Mouse (Mus musculus): Measurements from ENCODE around the gene Wdr76. TPM values are rescaled to one million over a fixed set of nuclear protein-coding genes. Genes with fewer than 3 reads are reported as not detected.
"Not testable (repeated sequence)": the region's sequence is repeated elsewhere in the genome, so short reads cannot be mapped to it uniquely, and the experiment has no call there.

Gene Wdr76
- polyA plus RNA-seq, 1 experiment = 2.4 TPM

DNA sequence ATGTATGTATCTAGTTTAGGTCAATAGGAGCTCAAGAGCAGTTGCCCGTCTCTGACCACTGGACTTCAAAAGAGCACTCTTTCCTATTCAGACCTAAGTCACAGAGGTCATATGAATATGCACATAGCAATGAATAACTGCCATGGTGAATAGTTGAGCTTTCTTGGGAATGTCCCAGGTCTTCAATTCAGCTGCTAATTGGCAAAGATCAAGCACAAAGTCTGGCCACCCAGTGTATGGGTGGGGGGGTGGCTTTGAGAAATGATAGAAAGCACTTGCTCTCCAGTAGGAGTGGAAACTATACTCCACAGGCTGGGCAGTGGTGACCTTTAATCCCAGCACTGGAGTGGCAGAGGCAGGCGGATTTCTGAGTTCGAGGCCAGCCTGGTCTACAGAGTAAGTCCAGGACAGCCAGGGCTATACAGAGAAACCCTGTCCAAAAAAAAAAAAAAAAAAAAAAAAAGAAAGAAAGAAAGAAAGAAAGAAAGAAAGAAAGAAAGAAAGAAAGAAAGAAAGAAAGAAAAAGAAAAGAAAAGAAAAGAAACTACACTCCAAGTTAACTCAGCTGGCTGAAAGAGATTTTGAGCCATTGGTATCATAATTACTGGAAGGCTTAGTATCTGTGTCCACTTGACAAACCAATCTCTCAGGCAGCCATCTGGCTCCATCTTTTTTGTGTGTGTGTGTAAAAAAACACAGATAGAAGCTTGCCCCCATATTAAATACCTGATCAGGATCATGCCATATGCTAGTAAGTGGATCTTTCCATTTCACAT is 28.8 kb upstream of the Wdr76 start:
- Histone ChIP-seq H3ac (ENCODE audit: control insufficient read depth, insufficient read length) (no peak overlapping the region), H3K4me3 (no peak overlapping the region), H3K4me2 (ENCODE audit: low read depth) (no peak overlapping the region), H3K36me3 (ENCODE audit: control insufficient read depth, insufficient read depth) (no peaks in the 10 kb centered on the region), H3K79me2 (ENCODE audit: control insufficient read depth, insufficient read depth) (peaks cover 6% of the 10 kb centered on the region), H3K27me3 (ENCODE audit: control insufficient read depth, insufficient read depth, insufficient read length) (no peaks in the 10 kb centered on the region)
- no peak for TF ChIP-seq MAX (IDR thresholded peaks at IDR 0.05; ENCODE audit: low read depth)
- TF ChIP-seq REST (IDR thresholded peaks at IDR 0.05; ENCODE audit: insufficient read depth, insufficient read length) = no peak
- TF ChIP-seq POLR2A (IDR thresholded peaks at IDR 0.05; ENCODE audit: insufficient read length, low read depth) = no peak
- TF ChIP-seq USF1 (IDR thresholded peaks at IDR 0.05; ENCODE audit: low read depth) = no peak
- TF ChIP-seq SRF (IDR thresholded peaks at IDR 0.05; ENCODE audit: control insufficient read depth, insufficient read length, low read depth) = no peak
- TF ChIP-seq MYOD1 (IDR thresholded peaks at IDR 0.05; ENCODE audit: control insufficient read depth in 1 of 3, insufficient read length in 2 of 3, low read depth in 2 of 3) = no peak
- TF ChIP-seq TCF3 (IDR thresholded peaks at IDR 0.05; ENCODE audit: insufficient read length, low read depth) = no peak

- no peak overlapping the region for H3K4me2 ChIP-seq (ENCODE audit: low read depth)
- H3K27me3 ChIP-seq (ENCODE audit: control insufficient read depth, insufficient read depth, insufficient read length) = peaks cover 7% of the 10 kb centered on the region
- H3K79me2 ChIP-seq (ENCODE audit: control insufficient read depth, insufficient read depth) = no peaks in the 10 kb centered on the region
- H3K4me3 ChIP-seq = no peak overlapping the region
- no peak overlapping the region for H3ac ChIP-seq (ENCODE audit: control insufficient read depth, insufficient read length)
- TF ChIP-seq TCF3 (IDR thresholded peaks at IDR 0.05; ENCODE audit: insufficient read length, low read depth) (no peak), E2F4 (IDR thresholded peaks at IDR 0.05; ENCODE audit: insufficient read depth) (no peak), SRF (IDR thresholded peaks at IDR 0.05; ENCODE audit: control insufficient read depth, insufficient read length, low read depth) (no peak), POLR2AphosphoS2 (IDR thresholded peaks at IDR 0.05; ENCODE audit: insufficient read length, low read depth) (no peak), TCF12 (IDR thresholded peaks at IDR 0.05; ENCODE audit: insufficient read depth, poor library complexity, severe bottlenecking) (no peak), MAX (IDR thresholded peaks at IDR 0.05; ENCODE audit: low read depth) (no peak), MYOD1 (IDR thresholded peaks at IDR 0.05; ENCODE audit: control insufficient read depth in 1 of 3, insufficient read length in 2 of 3, low read depth in 2 of 3) (no peak), CEBPB (IDR thresholded peaks at IDR 0.05; ENCODE audit: insufficient read depth, poor library complexity, severe bottlenecking) (no peak), USF1 (IDR thresholded peaks at IDR 0.05; ENCODE audit: low read depth) (no peak), MYOG (IDR thresholded peaks at IDR 0.05; ENCODE audit: control insufficient read depth in 1 of 3, insufficient read depth in 1 of 3, insufficient read length in 2 of 3, low read depth in 2 of 3) (no peak), REST (IDR thresholded peaks at IDR 0.05; ENCODE audit: insufficient read depth, insufficient read length) (no peak), POLR2A (IDR thresholded peaks at IDR 0.05; ENCODE audit: insufficient read length, low read depth) (no peak)
- no peaks in the 10 kb centered on the region for H3K36me3 ChIP-seq (ENCODE audit: control insufficient read depth, insufficient read depth)
Measured at GRCm38 (mm10) chr2:121480498-121480897, 26.0 kb upstream of the Wdr76 start.

- not testable (repeated sequence) for H3K4me2 ChIP-seq (ENCODE audit: low read depth); H3K27me3 ChIP-seq (ENCODE audit: control insufficient read depth, insufficient read depth, insufficient read length); H3ac ChIP-seq (ENCODE audit: control insufficient read depth, insufficient read length); H3K36me3 ChIP-seq (ENCODE audit: control insufficient read depth, insufficient read depth); H3K79me2 ChIP-seq (ENCODE audit: control insufficient read depth, insufficient read depth); H3K4me3 ChIP-seq
Measured at GRCm38 (mm10) chr2:121480916-121481315, 25.6 kb upstream of the Wdr76 start.

DNA sequence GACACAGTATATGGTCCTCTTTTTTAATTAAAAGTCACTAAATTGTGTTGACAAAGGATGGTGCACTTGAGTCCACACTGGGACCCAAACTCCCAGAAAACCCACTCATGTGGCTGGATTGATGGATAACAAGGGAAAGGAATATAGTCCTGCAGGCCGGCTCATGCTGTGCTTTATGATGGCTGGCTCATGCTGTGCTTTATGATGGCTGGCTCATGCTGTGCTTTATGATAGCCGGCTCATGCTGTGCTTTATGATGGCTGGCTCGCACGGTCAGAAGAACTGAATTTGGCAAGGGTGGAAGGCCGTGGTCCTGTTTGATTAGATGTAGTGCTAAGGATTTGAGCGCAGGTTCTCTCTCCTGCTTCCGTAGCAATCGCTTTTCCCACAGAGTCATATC is 22.9 kb upstream of the Wdr76 start:
- Histone ChIP-seq H3ac (ENCODE audit: control insufficient read depth, insufficient read length) (no peak overlapping the region), H3K4me3 (no peak overlapping the region), H3K4me2 (ENCODE audit: low read depth) (no peak overlapping the region), H3K79me2 (ENCODE audit: control insufficient read depth, insufficient read depth) (no peaks in the 10 kb centered on the region), H3K27me3 (ENCODE audit: control insufficient read depth, insufficient read depth, insufficient read length) (peaks cover 7% of the 10 kb centered on the region), H3K36me3 (ENCODE audit: control insufficient read depth, insufficient read depth) (no peaks in the 10 kb centered on the region)
- no peak for TF ChIP-seq CEBPB (IDR thresholded peaks at IDR 0.05; ENCODE audit: insufficient read depth, poor library complexity, severe bottlenecking)

GRCm38 (mm10) chr2:121484403-121484802 is 22.1 kb upstream of the Wdr76 start:
- H3K27me3 ChIP-seq (ENCODE audit: control insufficient read depth, insufficient read depth, insufficient read length); H3K4me2 ChIP-seq (ENCODE audit: low read depth); H3K4me3 ChIP-seq; H3K36me3 ChIP-seq (ENCODE audit: control insufficient read depth, insufficient read depth); H3ac ChIP-seq (ENCODE audit: control insufficient read depth, insufficient read length); H3K79me2 ChIP-seq (ENCODE audit: control insufficient read depth, insufficient read depth): not testable (repeated sequence)

DNA sequence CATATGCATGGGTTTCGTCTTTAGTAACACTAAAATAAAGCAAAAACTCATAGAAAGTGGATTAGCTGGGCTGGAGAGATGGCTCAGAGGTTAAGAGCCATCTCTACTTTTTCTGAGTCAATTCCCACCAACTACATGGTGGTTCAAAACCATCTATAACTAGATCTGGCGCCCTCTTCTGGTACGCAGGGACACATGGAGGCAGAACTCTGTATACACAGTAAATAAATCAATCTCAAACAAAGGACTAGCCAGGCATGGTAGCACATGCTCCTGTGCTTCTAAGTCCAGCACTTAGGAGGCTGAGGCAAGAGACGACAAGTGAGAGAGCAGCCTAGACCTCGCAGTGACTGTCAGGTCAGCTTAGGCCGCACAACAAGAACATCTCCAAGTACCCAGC is 5.0 kb upstream of the Wdr76 start:
- not testable (repeated sequence) for H3K79me2 ChIP-seq (ENCODE audit: control insufficient read depth, insufficient read depth); H3K4me2 ChIP-seq (ENCODE audit: low read depth); H3K36me3 ChIP-seq (ENCODE audit: control insufficient read depth, insufficient read depth); H3K27me3 ChIP-seq (ENCODE audit: control insufficient read depth, insufficient read depth, insufficient read length); H3K4me3 ChIP-seq; H3ac ChIP-seq (ENCODE audit: control insufficient read depth, insufficient read length)
